15 mouse cellular contexts compared by ENCODE assay signal in the genomic region with DNA sequence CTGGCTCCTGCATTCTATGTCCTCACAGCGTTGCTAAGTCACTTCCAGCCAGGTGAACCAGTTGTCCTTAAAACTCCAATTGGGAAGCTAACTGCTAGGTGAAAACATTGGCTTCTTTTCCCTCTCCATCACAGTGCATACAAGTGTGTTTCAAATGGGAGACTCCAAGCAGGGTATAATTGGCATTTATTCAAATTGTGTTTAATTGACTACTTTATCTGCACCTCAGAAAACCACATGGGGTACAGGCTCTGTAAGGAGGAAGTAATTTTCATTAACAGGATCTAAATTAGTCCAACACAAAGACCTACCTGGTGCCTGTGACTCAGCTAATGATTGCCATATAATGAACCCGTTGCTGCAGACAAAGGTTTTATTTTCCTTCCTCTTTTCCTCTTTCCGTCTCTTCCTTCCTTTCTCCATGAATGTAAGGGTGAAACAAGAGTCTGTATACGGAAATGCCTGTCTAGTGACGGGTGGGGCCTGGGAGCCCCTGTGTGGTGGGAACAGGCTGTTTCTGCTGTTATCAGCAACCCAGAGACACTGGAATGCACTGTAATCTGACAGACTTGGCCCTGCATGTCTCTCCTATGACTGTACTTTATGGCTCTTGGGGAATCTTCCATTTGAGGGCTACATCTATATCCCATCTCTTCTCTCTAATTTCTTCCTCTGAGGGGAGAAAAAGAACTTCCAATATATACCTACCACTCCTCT.
DNase-seq lines count a peak whose midpoint lies in the region; ATAC-seq and TF ChIP-seq lines count a peak whose summit lies in the region.
"Had no signal": no experiment of that assay in that cellular context is flagged by ENCODE, and none has a peak within 500 bp of the region (broad histone marks: within the 10 kb centered on the region; RNA-seq: fewer than 3 reads in every experiment).

No protein-coding gene starts in this region.

- intact Hi-C loops in heart, postnatal 14 days (cut with DNase I) = no loop called here

- no peaks in the 10 kb centered on the region for H3K36me3 ChIP-seq in forebrain, embryonic 12.5 days (replicated peaks)
- no peaks in the 10 kb centered on the region for H3K36me3 ChIP-seq in forebrain, embryonic 13.5 days (ENCODE audit: poor library complexity, severe bottlenecking)
- H3K36me3 ChIP-seq in heart, embryonic 16.5 days (ENCODE audit: control insufficient read depth, insufficient read depth) = no peaks in the 10 kb centered on the region
- H3K36me3 ChIP-seq in liver, postnatal 0 days (replicated peaks; ENCODE audit: insufficient read depth, low read length) = peaks cover 2% of the 10 kb centered on the region; the same call in 1 of the 2 replicates
- H3K36me3 ChIP-seq: limb, embryonic 12.5 days had no signal

- ATAC-seq in forebrain, embryonic 12.5 days (ENCODE audit: low FRiP score) = no peak
- no peak for ATAC-seq in forebrain, embryonic 13.5 days
- peak; percentile 79 for ATAC-seq in heart, embryonic 16.5 days (replicated peaks; ENCODE audit: extremely low read depth, insufficient read depth, low FRiP score)
- ATAC-seq in liver, postnatal 0 days = peak; percentile 53; the same call in 1 of the 2 replicates
- ATAC-seq: midbrain, embryonic 16.5 days had no signal

- 27% methylated on average over 5 of the region's 5 CpGs for WGBS in forebrain, embryonic 12.5 days
- WGBS in forebrain, embryonic 13.5 days = 23% methylated on average over 5 of the region's 5 CpGs
- 24% methylated on average over 5 of the region's 5 CpGs for WGBS in heart, embryonic 16.5 days
- 33% methylated on average over 5 of the region's 5 CpGs for WGBS in liver, postnatal 0 days (ENCODE audit: insufficient replicate concordance)

- H3K27me3 ChIP-seq in forebrain, embryonic 12.5 days = peaks cover 20% of the 10 kb centered on the region; the same call in 1 of the 2 replicates
- peaks cover 5% of the 10 kb centered on the region; the same call in 1 of the 2 replicates for H3K27me3 ChIP-seq in forebrain, embryonic 13.5 days
- no peaks in the 10 kb centered on the region for H3K27me3 ChIP-seq in heart, embryonic 16.5 days (ENCODE audit: control insufficient read depth, insufficient read depth, low read length)
- H3K27me3 ChIP-seq in liver, postnatal 0 days (ENCODE audit: insufficient read depth, low read length) = no peaks in the 10 kb centered on the region

- DNase-seq in heart, postnatal 14 days = no peak
- peak; percentile 33 for DNase-seq in 3T3-L1 (ENCODE audit: low read depth, low spot score)
- DNase-seq in liver, postnatal 0 days = no peak
- DNase-seq in urinary bladder, postnatal 36 days (ENCODE audit: low spot score in 2 of 2) = no peak
- DNase-seq in gastrocnemius, postnatal 4 days (ENCODE audit: low spot score in 2 of 2) = no peak
- DNase-seq: cerebellum, adult 11 months; cerebellum, postnatal 25 days; gastrocnemius, postnatal 36 days; lung, adult 2 months had no signal

- peak; percentile 59 for TF ChIP-seq EP300 in liver, postnatal 0 days (IDR thresholded peaks at IDR 0.05; ENCODE audit: low read depth)

- no peak overlapping the region for H3K4me3 ChIP-seq in forebrain, embryonic 12.5 days (replicated peaks)
- no peak overlapping the region for H3K4me3 ChIP-seq in forebrain, embryonic 13.5 days
- H3K4me3 ChIP-seq in heart, embryonic 16.5 days (ENCODE audit: low read length) = no peak overlapping the region
- no peak overlapping the region for H3K4me3 ChIP-seq in liver, postnatal 0 days (ENCODE audit: low read depth, low read length)
- H3K4me3 ChIP-seq: limb, embryonic 12.5 days had no signal

- H3K4me1 ChIP-seq in forebrain, embryonic 12.5 days = peaks cover 14% of the 10 kb centered on the region
- peaks cover 25% of the 10 kb centered on the region for H3K4me1 ChIP-seq in forebrain, embryonic 13.5 days
- peaks cover 12% of the 10 kb centered on the region for H3K4me1 ChIP-seq in heart, embryonic 16.5 days (ENCODE audit: control insufficient read depth, insufficient read depth, low read length)
- no peaks in the 10 kb centered on the region for H3K4me1 ChIP-seq in liver, postnatal 0 days (ENCODE audit: insufficient read depth)

- H3K4me2 ChIP-seq in forebrain, embryonic 12.5 days = no peak overlapping the region
- H3K4me2 ChIP-seq in forebrain, embryonic 13.5 days = no peak overlapping the region
- peak overlapping the region; percentile 22; the same call in 1 of the 2 replicates for H3K4me2 ChIP-seq in heart, embryonic 16.5 days (ENCODE audit: low read depth, low read length)
- no peak overlapping the region for H3K4me2 ChIP-seq in liver, postnatal 0 days (ENCODE audit: low read depth, low read length)
- H3K4me2 ChIP-seq: hindbrain, embryonic 14.5 days; limb, embryonic 12.5 days had no signal

- H3K27ac ChIP-seq in forebrain, embryonic 12.5 days = 0 out of 2 replicates have a peak overlapping the region, but pooled peaks have one; percentile 46
- no peak overlapping the region for H3K27ac ChIP-seq in forebrain, embryonic 13.5 days
- peak overlapping the region; percentile 34; the same call in 1 of the 2 replicates for H3K27ac ChIP-seq in heart, embryonic 16.5 days (ENCODE audit: low read length)
- H3K27ac ChIP-seq in liver, postnatal 0 days (ENCODE audit: low read depth) = no peak overlapping the region
- H3K27ac ChIP-seq: hindbrain, embryonic 14.5 days; limb, embryonic 12.5 days had no signal

- TF ChIP-seq CTCF in liver, postnatal 0 days (IDR thresholded peaks at IDR 0.05; ENCODE audit: low read depth) = no peak

- no peaks in the 10 kb centered on the region for H3K9me3 ChIP-seq in forebrain, embryonic 12.5 days
- H3K9me3 ChIP-seq in forebrain, embryonic 13.5 days (replicated peaks) = no peaks in the 10 kb centered on the region
- H3K9me3 ChIP-seq in heart, embryonic 16.5 days (replicated peaks; ENCODE audit: control insufficient read depth, low read length) = no peaks in the 10 kb centered on the region
- H3K9me3 ChIP-seq in liver, postnatal 0 days (ENCODE audit: low read length) = no peaks in the 10 kb centered on the region
- H3K9me3 ChIP-seq: limb, embryonic 12.5 days had no signal

- no peak overlapping the region for H3K9ac ChIP-seq in forebrain, embryonic 12.5 days
- no peak overlapping the region for H3K9ac ChIP-seq in forebrain, embryonic 13.5 days
- no peak overlapping the region for H3K9ac ChIP-seq in heart, embryonic 16.5 days (ENCODE audit: low read length)
- no peak overlapping the region for H3K9ac ChIP-seq in liver, postnatal 0 days (replicated peaks)
- H3K9ac ChIP-seq: hindbrain, embryonic 14.5 days; limb, embryonic 12.5 days had no signal

Comparison
In these comparisons a context has a peak if more than half of its experiments do, and no peak if none do; other contexts are left out.
1. H3K27ac ChIP-seq: peak in forebrain, embryonic 12.5 days (single experiment) and heart, embryonic 16.5 days (single experiment); none in forebrain, embryonic 13.5 days (single experiment) and liver, postnatal 0 days (single experiment).
2. ATAC-seq: peak in heart, embryonic 16.5 days (single experiment) and liver, postnatal 0 days (single experiment); none in forebrain, embryonic 12.5 days (single experiment) and forebrain, embryonic 13.5 days (single experiment).